Mouse (Mus musculus) lung, postnatal 25 days (tissue): ENCODE measurements around the gene Ddx49.

Experiments used
- DNase-seq: peaks from one replicate; pipeline ENCODE4 v3.0.0; 2022; ENCODE audit warnings: low spot score

Ddx49 gene

GRCm38 (mm10) chr8:70267674-70268073, 34.6 kb downstream of the Ddx49 start:
- no peak for DNase-seq

- no peak for DNase-seq
Observed at GRCm38 (mm10) chr8:70259043-70259442, 43.2 kb downstream of the Ddx49 start.

- peak; percentile 42 for DNase-seq
Observed at GRCm38 (mm10) chr8:70258600-70258999, 43.7 kb downstream of the Ddx49 start.

- no peak for DNase-seq
Observed at GRCm38 (mm10) chr8:70257456-70257855, 44.8 kb downstream of the Ddx49 start.

GRCm38 (mm10) chr8:70254628-70255027, 47.7 kb downstream of the Ddx49 start:
- DNase-seq = no peak

GRCm38 (mm10) chr8:70247841-70248240, 54.4 kb downstream of the Ddx49 start:
- no peak for DNase-seq

GRCm38 (mm10) chr8:70246622-70247021, 55.7 kb downstream of the Ddx49 start:
- no peak for DNase-seq
